Mouse (Mus musculus) cortical plate, adult 2 months (tissue): ENCODE results near the gene Dnmt3a.

Source experiments
- CTCF ChIP-seq: fragments of 200-500 bp; IDR thresholded peaks from 2 replicates; pipeline ENCODE4 v1.5.1; 2011; ENCODE audit warnings: mild to moderate bottlenecking, control low read depth, low read length; ENCODE audit not compliant: insufficient read depth; ENCODE audit errors: extremely low read depth
- POLR2A ChIP-seq: fragments of 200-500 bp; IDR thresholded peaks from 2 replicates; pipeline ENCODE4 v1.6.1; 2011; ENCODE audit warnings: mild to moderate bottlenecking, low read length, control low read depth; ENCODE audit not compliant: insufficient read depth; ENCODE audit errors: extremely low read depth

- TF ChIP-seq CTCF (no peak), POLR2A (no peak)
These were observed 44.4 kb downstream of the Dnmt3a start for GRCm38 (mm10) chr12:3850165-3850564.
